Mouse (Mus musculus) thymus, postnatal 36 days (tissue): ENCODE data around the gene Spata32.

Experiments used
- DNase-seq, 2 experiments: peaks; one replicate each; pipeline ENCODE4 v3.0.0; 2022; ENCODE audit warnings: mixed read lengths in 2 of 2

Spata32 gene

DNA sequence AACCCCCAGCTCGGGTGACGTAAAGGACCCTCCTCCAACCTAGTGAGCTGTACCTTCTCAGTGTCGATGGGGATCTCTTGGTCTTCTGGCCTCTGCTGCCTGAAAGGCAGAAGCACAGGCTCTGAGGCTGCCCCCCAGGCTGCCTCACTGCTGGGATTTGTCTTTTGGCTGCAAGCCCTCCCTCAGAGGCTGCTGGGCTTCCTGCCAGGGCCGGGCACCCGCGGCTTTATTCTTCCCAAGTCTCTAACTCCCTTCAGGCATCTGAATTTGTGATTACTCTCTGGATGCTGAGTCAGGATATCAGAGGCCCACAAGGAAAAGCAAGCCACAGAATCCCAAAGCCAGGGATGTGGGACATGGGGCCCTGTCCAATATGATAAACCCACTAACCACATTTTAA is 16.6 kb downstream of the Spata32 start:
- peak in 1 of 2 experiments; percentile 4 for DNase-seq

DNA sequence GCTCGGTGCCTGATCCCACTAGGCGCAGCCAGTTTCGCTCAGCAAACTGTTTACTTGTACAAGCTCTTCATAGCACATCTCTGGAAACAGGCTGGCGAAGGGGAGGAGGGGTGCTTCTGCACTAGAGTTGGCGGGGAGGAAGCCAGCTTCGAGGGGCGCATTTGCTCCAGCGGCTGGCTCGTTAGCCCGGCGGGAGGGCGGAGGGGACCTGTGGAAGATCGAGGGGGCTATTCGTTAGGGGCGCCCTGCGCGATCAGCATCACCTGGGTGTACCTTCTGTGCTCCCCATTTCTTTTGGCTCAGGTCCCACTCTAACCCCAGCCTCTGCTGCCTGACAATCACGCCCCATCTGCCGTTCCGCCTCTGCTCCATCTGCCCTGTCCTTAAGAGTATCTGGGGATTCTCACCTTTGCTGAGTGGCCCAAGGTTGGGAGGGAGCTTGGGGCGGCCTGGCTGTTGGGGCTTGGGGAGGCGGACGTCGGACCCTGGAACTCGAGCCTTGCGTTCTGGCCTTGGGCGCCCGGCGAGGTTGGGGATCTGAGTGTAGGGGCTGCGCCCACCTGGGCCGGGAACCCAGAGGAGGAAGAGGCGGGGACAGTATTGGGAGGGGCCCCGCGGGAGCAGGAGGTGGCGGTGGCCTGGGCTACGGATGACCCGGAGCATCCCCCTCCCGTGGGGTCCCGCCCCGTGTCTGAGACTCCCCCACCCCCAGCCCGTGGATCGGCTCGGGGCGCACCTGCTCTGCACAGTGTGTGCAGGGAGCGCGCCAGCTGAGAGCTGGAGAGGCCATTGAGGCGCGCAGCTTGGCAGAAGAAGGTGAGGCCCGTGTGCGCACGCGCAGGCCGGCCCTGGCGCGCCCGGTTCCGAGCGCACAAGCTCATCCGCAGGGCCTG is 19.1 kb downstream of the Spata32 start:
- DNase-seq = peak in 1 of 2 experiments; percentile 36

DNA sequence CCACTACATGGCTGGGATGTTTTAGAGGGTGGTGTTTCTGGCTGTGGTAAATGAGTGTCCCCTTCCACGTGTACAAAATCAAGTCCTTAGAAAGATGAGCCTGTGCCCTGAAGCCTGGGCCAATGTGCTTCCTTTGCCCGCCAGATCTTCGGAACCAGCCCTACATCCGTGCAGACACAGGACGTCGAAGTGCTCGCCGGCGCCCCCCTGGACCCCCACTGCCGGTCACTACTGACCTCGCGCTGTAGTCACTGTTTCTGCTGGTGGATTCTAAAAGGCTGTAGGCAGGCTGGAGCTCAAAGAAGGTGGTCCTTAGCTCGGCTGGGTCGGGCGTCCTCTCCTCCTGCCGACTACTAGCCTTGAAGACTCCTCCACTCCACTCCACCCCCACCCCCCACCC is 19.9 kb downstream of the Spata32 start:
- peak in 1 of 2 experiments; percentile 12 for DNase-seq

DNA sequence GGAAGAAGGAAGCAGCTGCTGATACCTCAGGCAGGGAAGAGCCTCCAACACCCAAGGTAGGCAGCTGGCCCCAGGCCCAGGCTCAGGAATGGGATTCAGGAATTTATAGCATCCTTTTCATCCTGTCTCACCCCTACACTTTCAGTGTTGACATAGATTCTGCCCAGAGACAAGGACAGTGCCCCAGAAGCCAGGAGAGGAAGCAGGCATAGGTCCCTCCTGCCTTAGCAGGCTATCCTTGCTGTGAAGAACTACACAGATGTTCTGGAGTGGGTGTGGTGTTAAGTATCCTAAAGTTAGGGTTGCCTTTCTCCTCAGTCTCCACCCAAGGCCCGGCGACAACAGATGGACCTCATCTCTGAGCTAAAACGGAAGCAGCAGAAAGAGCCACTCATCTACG is 20.9 kb downstream of the Spata32 start:
- no peak for DNase-seq

DNA sequence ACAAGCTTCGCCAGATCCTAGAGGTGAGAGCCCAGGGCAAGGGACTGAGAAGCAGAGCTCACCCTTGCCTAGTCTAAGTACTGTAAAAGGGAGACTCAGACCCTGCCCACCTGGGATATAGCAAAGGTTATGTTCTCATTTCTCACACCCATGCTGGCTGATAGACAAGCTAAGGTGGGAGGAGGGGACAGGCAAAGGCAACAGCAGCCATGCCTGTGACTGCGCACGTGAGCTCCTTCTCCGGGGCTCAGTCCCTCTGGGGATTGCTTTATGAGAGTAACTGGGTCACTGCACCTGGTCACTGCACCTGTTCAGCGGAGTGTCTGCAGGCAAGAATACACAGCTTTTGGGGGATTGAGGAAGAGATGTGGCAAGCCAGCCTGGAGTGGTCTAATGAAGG is 22.6 kb downstream of the Spata32 start:
- peak in 1 of 2 experiments; percentile 4 for DNase-seq

DNA sequence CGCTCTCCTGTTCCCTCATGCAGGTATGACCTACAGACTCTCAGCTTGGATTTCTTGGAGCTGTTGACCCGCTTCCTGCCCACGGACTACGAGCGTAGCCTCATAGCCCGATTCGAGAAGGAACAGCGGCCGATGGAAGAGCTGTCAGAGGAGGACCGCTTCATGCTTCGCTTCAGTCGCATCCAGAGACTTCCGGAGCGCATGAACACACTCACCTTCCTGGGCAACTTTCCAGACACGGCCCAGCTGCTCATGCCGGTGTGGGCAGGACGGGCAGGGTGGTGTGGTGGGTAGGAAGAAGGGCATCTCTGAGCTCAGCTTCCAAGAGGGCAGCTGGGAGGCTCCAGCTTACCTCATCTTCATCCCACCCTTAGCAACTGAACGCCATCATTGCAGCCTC is 23.0 kb downstream of the Spata32 start:
- DNase-seq = peak in 1 of 2 experiments; percentile 4

DNA sequence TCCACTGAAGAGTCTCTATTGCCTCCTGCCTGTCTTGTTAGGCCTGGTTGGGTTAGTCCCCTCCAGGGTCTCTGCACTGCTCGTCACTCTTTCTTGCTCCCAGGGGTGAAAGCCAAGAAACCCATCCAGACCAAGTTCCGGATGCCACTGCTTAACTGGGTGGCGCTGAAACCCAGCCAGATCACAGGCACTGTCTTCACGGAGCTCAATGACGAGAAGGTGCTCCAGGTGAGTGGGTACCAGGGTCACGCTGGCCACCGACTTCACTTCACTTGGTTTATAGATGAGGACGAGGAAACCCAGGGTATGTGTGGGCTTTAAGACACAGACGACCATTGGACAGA is 24.4 kb downstream of the Spata32 start:
- DNase-seq = no peak

DNA sequence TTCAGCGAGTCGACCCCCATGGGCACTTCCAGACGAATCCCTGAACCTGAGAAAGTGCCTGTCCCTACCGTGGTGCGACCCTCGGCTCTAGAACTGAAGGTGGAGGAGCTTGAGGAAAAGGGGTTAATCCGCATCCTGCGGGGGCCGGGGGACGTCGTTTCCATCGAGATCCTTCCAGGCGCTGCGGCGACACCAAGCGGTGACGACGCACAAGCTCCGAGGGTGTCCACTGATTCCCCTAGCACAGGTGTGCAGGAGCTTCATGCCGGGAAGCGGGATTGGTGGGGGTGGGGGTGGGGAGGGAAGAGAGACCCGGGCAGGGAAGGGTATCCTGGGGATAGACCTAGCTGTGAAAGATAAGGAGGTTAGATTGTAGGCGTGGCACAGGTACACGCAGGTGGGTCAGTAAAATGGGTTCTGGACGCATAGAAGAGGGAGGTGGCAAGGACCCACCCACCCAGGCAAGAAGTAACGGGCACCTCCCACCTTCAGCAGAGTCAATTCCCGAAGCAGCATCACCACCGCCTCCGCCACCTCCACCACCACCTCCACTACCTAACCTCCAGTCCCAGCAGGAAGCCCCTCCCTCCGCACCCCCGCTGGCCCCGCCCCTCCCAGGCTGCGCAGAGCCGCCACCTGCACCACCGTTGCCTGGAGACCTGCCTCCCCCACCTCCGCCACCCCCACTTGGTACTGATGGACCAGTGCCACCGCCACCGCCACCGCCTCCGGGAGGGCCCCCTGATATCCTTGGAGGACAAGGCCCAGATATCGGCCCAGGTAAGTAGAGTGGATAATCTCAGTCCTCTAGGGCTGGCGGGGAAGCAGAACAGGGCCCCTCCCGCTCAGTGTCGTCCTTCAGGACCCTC is 25.0 kb downstream of the Spata32 start:
- DNase-seq = peak in 1 of 2 experiments; percentile 37

DNA sequence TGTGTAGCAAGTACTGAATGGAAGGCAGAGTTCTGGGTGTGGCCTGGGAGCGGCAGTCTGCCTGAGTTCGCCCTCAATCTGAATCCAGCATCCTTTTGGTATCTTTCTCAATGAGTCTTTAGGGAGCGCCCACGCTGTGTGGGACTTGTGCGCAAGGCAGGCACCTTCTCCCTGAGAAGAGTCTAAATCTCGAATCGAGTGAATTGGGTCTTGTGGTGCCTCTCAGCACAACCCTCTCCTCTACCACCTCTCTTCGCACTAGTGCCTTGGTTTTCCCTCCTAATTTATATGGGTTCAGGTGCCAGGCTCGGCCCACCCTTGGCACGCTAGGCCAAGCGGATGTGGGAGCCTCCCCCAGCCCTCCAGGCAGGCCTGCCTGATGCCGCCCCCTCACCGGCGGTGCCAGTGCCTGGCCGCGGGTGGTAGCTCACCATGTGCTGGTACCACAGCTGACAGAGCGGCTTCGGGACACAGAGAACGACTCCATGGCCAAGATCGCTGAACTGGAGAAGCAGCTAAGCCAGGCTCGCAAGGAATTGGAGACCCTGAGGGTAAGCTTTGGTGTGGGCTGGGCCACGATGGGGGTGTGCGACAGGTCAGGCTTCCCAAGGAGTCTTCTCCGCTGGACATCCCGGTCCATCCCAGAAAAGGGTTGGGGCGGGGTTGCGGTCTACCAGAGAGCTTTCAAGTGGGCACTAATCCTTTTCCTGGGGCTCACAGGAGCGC is 25.8 kb downstream of the Spata32 start:
- DNase-seq = no peak

DNA sequence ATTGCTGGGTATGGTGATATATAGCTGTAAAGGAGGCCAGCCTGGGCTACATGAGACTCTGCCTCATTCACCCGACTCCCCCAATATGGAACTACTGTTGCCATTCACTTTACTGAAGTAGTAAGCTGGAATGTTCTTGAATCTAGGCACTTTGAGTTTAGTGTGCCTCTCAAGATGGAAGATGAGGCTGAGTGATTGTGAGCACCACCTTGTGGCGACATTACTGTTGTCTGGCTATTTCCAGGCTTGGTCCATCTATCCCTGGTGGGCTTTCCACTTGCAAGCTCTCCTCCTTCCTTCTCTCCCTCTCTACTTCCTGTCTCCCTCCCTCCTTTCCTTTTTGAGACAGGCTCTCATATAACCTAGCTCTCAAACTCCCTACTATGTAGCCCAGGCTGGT is 33.3 kb downstream of the Spata32 start:
- peak; percentile 57 to 62 for DNase-seq

DNA sequence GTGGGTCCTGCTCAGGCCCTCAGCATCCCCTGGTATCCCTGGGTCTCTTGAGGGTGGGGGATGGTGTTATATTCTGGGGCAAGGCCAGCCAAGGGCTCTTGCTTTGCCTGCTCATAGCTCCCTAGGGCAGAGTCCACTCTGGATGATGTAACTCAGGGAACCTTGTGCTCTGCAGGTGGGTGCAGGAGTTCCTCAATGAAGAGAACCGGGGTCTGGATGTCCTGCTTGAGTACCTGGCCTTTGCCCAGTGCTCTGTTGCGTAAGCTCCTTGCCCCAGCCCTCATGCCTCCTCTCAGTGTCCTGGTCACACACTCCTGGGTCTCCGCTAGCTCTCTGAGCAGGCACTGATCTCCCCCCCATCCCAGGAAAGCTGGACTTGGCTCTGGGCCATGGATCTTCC is 36.3 kb downstream of the Spata32 start:
- DNase-seq = peak in 1 of 2 experiments; percentile 5

DNA sequence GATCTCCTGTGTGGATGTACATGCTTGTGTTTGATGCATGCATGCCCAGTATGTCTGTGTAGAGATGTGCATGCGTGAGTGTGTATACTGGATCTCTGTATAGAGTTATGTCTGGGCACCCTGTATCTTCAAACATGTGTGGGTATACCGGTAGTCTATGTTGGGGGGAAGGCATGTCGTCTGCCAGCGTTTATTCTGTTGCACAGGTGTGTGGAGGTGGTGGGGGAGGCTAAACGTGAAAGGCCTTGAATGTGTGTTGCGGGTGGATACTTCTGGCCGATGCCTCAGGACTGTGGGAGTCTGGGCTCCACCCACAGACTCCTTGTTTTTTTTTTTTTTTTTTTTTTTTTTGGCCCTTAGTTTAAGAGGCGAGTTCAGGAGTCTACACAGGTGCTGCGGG is 36.9 kb downstream of the Spata32 start:
- no peak for DNase-seq

DNA sequence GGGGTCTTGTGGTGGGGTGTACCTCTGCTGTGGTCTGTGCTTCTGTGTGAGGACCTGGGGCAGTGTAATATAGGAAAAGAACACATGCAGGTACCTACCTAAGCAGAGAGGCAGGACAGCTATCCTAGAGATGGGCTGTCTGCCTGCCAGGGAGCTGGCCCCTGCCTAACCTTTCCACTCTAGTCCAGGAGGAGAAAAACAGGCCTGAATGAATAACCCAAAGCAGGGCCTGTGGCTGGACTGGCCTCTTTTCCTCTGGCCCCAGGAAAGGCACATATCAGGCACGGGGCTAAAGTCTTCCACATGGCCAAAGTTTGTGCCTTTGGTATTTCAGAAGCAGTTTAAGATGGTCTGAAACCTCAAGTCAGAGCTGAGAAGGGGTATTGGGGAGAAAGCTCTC is 37.8 kb downstream of the Spata32 start:
- DNase-seq = no peak

DNA sequence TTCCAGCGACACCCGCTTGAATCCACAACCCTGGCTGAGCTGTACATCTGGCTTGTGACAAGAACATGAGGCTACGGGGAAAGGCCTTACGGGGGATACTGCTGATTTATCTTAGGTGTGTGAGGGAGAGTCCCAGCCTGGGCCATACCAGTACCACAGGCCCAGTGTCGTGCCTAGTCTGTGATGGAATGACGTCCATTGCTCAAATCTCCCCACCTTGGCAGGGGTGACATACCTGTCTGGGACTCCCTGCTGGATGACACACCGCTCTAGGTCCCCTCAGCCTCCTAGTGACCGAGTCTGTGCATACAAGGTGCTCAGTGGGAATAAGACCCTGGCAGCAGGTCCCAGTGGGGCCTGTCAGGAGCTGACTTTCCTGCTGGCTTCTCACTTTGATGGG is 39.5 kb downstream of the Spata32 start:
- peak in 1 of 2 experiments; percentile 10 for DNase-seq

DNA sequence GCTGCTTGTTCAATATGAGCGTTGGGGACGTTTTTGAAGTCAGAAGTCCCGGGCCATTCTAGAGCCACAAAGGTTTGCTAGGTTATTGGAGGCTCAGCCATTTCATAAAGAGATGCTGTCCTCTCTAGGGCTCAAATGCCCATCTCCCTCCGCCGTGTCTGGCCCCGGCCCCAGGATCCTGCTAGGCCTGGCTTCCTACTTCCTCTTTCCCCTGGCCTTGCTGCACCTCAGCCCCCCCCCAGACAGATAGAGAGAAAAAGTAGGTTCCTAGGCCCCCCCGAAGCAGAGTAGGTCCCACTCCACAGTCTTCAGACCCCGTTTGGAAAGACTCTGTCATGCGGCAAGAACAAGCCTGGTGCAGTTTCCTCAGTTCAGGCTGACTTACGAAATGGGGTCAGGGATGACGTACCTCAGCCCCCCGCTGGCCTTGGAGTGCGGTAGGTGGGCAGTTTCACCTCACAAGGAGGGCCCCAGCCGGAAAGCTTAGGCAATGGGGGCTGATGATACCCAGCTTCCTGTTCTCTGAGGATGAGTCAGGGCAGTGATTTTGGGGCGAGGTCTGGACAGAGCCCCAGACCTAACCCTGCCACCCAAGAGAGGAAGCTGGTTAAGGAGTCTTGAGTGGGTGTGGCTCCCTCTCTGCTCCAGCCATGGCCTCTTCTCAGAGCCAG is 40.3 kb downstream of the Spata32 start:
- DNase-seq = peak in 1 of 2 experiments; percentile 22

DNA sequence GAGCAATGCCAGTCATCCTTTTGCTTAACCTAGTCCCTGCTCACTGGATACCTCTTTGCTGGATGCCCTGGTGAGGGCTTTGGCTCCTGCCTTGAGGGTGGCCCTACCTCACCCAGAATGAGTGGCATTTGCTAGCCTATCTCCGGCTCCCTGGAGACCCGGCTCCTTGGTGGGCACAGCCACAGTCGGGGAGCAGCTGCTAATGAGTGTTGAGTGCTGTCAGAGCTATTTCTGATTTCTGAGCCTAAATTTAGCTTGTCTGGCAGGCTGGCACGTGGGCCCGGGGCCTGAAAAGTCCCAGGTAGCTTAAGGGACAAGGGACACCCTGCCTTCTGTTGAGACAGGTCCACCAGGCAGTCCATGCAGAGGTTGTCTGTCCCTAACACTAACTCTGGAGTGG is 41.0 kb downstream of the Spata32 start:
- DNase-seq = peak in 1 of 2 experiments; percentile 6

DNA sequence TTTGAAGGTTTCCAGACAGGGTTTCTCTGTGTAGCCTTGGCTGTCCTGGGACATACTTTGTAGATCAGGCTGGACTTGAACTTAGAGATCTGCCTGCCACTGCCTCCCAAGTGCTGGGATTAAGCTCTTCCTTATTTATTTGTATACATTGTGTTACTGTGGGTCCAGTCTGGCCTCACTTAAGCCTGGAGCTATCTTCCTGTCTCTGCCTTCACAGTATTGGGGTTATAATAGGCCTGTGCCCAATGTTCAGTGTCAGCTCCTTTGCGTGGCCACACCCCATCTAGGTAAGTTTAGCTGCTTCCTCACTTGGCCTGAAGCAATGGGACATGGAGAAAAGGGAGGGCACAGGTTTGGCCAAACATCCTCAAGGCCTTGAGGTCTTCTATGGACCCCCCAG is 41.7 kb downstream of the Spata32 start:
- peak in 1 of 2 experiments; percentile 3 for DNase-seq

DNA sequence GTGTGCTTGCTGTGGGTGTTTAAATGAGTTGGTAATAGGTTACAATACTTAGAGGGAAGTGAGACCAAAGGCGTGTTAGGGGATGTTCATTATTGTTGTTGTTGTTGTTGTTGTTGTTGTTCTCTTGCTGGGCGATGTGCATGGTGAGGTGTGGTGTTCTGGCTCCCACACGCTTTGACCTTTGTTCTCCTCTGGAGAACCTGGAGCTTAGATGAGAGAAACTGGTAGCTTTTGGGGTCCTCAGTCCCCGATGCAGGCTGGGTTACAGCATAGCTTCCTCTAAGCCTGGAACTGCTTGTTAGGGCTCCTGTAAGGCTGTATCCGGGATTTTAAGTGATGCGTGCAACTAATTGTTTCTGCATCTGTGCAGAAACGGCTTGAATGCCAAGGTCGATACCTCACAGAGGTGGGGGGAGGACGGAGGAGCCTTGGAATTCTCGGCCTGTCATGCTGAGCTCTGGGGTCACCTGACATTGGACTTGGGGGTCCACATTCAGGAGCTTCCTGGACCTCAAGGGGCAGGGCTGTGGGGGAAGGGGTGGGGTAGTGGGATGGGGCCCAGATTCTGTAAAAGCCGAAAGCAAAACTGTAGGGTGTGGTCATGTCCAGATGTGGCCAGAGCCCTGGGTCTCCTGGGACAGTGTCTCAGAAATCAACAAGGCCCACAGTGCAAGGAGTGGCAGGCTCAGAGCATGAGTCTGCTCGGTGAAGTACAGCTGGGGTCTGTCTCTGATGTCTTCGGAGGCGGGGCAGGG is 42.4 kb downstream of the Spata32 start:
- peak in 1 of 2 experiments; percentile 31 for DNase-seq

DNA sequence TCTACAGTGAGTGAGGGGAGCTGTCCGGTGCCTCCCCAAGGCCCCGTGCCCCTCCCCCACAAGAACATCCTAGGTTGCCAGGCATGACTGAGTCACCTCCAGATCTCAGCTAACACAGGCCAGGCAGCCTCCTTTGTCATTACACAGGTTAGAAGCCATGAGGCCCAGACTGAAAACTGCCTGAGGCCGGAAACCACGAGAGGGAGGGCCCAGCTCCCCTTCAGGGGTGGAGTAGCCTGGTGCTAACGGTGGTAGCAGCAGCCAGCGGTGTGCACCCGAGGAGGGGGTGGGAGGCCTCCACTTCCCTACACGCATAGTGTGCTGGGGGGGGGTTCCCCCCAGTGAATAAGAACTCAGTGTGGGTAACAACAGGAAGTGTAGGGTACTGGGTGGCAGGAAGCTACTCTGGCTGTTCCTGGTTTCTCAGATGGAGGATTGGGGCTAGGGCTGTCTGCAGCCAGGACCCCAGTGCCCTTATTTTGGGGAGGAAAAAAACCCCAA is 43.3 kb downstream of the Spata32 start:
- DNase-seq = peak; percentile 91 to 97

DNA sequence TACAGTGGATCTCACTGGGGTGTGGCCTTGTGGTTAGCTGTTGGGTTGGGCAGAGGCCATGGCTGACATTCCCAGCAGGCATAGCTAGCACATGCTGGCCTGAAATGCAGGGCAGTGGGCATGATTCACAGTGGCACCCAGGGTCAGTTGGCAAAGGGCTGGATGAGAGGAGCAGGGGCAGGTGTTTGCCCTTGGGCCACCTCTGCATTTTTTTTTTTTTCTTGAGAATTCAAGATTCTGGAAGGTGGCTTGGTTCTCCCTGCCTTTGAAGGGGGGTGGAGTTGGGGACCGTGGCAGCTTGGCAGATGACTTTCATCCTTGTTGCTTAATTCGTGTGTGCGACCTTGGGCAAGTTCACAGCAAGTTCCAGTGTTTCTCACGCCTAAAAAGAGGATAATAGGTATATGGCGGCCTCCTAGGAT is 43.8 kb downstream of the Spata32 start:
- peak in 1 of 2 experiments; percentile 54 for DNase-seq

DNA sequence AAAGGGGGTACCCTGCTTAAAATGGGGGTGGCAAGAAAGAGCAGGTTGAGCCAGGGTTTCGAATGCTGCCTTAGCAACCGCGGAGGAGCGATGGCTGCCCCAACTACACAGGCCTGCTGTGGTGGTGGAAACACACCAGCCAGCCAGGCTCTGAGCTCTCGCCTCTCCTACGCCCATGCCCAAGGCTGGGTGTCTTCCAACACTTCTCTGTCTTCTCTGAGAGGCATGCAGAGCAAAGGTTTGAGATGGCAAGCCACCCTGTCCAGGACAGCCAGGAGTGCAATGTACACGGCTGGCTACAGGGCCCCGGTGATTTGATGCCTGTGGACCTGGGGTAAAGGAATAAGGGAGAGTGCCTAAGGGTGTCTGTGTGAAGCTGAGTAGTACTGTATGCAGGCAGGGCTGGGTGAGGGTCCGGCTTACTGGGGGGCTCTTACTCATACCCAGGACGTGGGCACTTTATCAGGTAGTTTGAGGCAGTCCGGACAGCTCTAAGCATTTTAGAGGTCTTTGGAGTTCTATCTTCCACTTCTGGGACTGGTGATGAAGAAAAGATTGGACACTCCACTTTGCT is 44.4 kb downstream of the Spata32 start:
- DNase-seq = peak; percentile 54 to 57
